Mouse (Mus musculus) myocyte (in vitro differentiated cells): ENCODE measurements at regions not wholly inside any gene's neighbourhood (a gene's known extent, or its start where the extent isn't known, plus 50 kb on each side); places are given as distances from the start of the nearest gene placed in this dataset.

Experiments
- CEBPB ChIP-seq: IDR thresholded peaks from 2 replicates; pipeline ENCODE4 v1.6.1; 2011; ENCODE audit warnings: mild to moderate bottlenecking, moderate library complexity; ENCODE audit not compliant: poor library complexity, insufficient read depth, severe bottlenecking
- E2F4 ChIP-seq: IDR thresholded peaks from one replicate; pipeline ENCODE4 v1.6.1; 2011; ENCODE audit warnings: mild to moderate bottlenecking, control low read depth, moderate library complexity; ENCODE audit not compliant: insufficient read depth
- MAX ChIP-seq: IDR thresholded peaks from one replicate; pipeline ENCODE4 v1.6.1; 2011; ENCODE audit warnings: low read depth, mild to moderate bottlenecking, control low read depth
- MYOD1 ChIP-seq, 3 experiments: IDR thresholded peaks; one replicate each; pipeline ENCODE4 v1.6.1; 2011; ENCODE audit warnings: control low read depth in 2 of 3, low read depth in 2 of 3, mild to moderate bottlenecking in 2 of 3, moderate library complexity in 1 of 3; ENCODE audit not compliant: insufficient read length in 2 of 3, control insufficient read depth in 1 of 3
- MYOG ChIP-seq, 3 experiments: IDR thresholded peaks; one replicate each; pipeline ENCODE4 v1.6.1; 2011; ENCODE audit warnings: control low read depth in 2 of 3, low read depth in 2 of 3, mild to moderate bottlenecking in 2 of 3; ENCODE audit not compliant: insufficient read length in 2 of 3, control insufficient read depth in 1 of 3, insufficient read depth in 1 of 3
- POLR2A ChIP-seq: IDR thresholded peaks from one replicate; pipeline ENCODE4 v1.6.1; 2011; ENCODE audit warnings: low read depth, mild to moderate bottlenecking, control low read depth, moderate library complexity; ENCODE audit not compliant: insufficient read length
- POLR2AphosphoS2 ChIP-seq: IDR thresholded peaks from one replicate; pipeline ENCODE4 v1.6.1; 2011; ENCODE audit warnings: low read depth, control low read depth; ENCODE audit not compliant: insufficient read length
- REST ChIP-seq: IDR thresholded peaks from one replicate; pipeline ENCODE4 v1.6.1; 2011; ENCODE audit warnings: mild to moderate bottlenecking, control low read depth, moderate library complexity; ENCODE audit not compliant: insufficient read depth, insufficient read length
- SRF ChIP-seq: IDR thresholded peaks from one replicate; pipeline ENCODE4 v1.6.1; 2011; ENCODE audit warnings: low read depth; ENCODE audit not compliant: control insufficient read depth, insufficient read length
- TCF12 ChIP-seq: IDR thresholded peaks from one replicate; pipeline ENCODE4 v1.6.1; 2011; ENCODE audit warnings: mild to moderate bottlenecking, control low read depth; ENCODE audit not compliant: poor library complexity, insufficient read depth, severe bottlenecking
- USF1 ChIP-seq: IDR thresholded peaks from one replicate; pipeline ENCODE4 v1.6.1; 2011; ENCODE audit warnings: low read depth, mild to moderate bottlenecking, control low read depth, moderate library complexity

GRCm38 (mm10) chr15:51256681-51257080, 2628.0 kb upstream of the Gm7489 start:
- no peak for TF ChIP-seq POLR2A
- no peak for TF ChIP-seq POLR2AphosphoS2
- TF ChIP-seq MAX = no peak
- TF ChIP-seq SRF = no peak
- TF ChIP-seq USF1 = no peak
- no peak for TF ChIP-seq E2F4
- no peak for TF ChIP-seq TCF12
- no peak for TF ChIP-seq CEBPB
- TF ChIP-seq MYOD1 (IDR thresholded peaks at IDR 0.05; ENCODE audit: control insufficient read depth in 1 of 3, insufficient read length in 2 of 3, low read depth in 2 of 3) = no peak
- no peak for TF ChIP-seq REST
- TF ChIP-seq MYOG (IDR thresholded peaks at IDR 0.05; ENCODE audit: control insufficient read depth in 1 of 3, insufficient read depth in 1 of 3, insufficient read length in 2 of 3, low read depth in 2 of 3) = no peak
